Mouse (Mus musculus) gastrocnemius, postnatal 14 days (tissue): ENCODE measurements around the gene Odaph. TPM values are rescaled to one million over a fixed set of nuclear protein-coding genes. Genes with fewer than 3 reads are reported as not detected.
A peak's percentile ranks its signal among the peaks of the same experiment; 100 is the strongest.

Experiments
- DNase-seq: peaks from one replicate; pipeline ENCODE4 v3.0.0; 2021; ENCODE audit warnings: mixed read lengths
- intact Hi-C: fragments of 180-260 bp; cut with DNase I; formaldehyde crosslinking; loops from one replicate; pipeline ENCODE4 v1.15.1; 2025; ENCODE audit warnings: low total_unique reads
- total RNA-seq, 2 experiments: library from RNA; stranded (reverse); gene quantifications; 2 replicates each; pipeline ENCODE4 v1.2.3; 2021

Odaph gene
- total RNA-seq, 2 experiments from 2014 or later: not detected

DNA sequence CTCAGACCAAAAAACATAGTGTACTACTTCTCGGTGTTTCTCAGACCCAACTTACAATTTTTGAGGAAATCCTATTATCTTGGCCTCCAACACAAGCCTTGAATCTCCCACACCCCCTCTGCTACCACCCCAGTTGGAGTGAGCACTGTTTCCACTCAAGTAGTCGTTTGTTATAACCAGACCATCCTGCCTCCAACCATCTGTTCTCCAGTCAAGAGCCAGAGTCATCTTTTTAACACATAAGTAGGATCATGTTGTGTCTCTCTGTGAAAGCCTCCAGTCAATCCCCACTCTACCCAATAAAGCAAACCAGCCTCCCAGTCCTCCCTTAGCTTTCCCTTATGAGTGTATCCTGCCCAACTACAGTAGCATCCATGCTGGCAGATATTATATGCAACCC lies 3.8 kb upstream of the Odaph start:
- no peak for DNase-seq
- intact Hi-C loops: no loop called here

DNA sequence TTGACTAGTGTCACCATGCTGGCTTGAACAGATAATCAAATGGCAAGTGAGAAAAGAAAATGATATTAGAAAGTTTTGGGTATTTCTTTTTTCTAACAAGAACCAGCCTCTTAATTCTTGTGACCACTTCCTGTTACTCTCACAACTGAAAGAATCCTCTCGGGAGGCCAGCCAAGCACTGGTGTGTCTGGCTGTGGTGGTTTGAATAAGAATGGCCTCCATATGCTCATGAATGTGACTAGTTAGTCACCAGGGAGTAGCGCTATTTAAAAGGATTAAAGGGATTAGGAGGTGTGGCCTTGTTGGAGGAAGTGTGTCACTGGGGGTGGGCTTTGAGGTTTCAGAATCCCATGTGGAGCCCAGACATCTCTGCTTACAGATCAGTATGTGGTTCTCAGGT lies 1.6 kb upstream of the Odaph start:
- DNase-seq: no peak
- intact Hi-C loops: no loop called here

DNA sequence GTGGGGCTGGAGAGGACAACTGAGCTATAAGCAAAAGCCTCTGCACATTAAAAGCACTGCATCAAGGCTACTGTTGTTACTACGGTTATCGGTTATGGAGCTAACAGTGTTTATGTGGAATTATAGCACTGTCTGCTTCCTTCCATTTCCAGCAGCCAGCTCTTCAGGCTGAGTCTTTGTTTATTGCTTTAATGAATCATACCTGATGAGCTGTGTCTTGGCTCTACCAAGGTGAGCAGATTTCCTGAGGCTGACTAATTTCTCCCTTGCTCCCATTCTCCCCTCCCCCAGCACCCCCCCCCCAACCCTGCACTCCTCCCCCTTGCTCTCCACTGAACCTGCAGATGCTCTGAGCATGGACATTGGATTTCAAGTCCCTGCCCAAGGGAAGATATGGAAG lies 524 bp downstream of the Odaph start:
- intact Hi-C loops: no loop called here
- no peak for DNase-seq

- intact Hi-C loops: no loop called here
- no peak for DNase-seq
Observed at GRCm38 (mm10) chr5:91989261-91989660, 2.0 kb downstream of the Odaph start.

GRCm38 (mm10) chr5:91991191-91991937 lies 4.1 kb downstream of the Odaph start:
- intact Hi-C loops: no loop called here

GRCm38 (mm10) chr5:91993061-91993460 lies 5.8 kb downstream of the Odaph start:
- intact Hi-C loops: no loop called here
- DNase-seq: no peak

More at GRCm38 (mm10) chr5:91991191-91991937, 4.1 kb downstream of the Odaph start:
- no peak for DNase-seq

DNA sequence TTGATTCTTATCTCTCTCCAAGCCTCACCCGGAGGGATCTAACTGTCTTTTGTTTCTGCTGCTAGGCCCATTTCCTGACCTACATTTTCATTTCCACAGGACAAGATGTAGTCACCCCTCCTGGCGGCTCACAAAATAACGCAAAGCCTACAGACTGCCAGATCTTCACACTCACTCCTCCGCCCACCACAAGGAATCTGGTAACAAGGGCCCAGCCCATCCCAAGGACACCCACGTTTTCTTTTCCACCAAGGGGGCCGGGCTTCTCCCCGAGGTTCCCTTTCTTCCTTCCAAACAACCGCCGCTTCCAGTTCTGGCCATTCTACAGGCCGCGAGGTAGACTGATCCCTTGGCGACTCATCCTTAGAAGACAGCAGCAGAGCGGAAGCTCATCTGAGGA lies 7.3 kb downstream of the Odaph start:
- intact Hi-C loops: no loop called here
- DNase-seq: no peak

GRCm38 (mm10) chr5:92000770-92001169 lies 13.5 kb downstream of the Odaph start:
- DNase-seq: no peak
- intact Hi-C loops: no loop called here

GRCm38 (mm10) chr5:92003011-92003410 lies 15.7 kb downstream of the Odaph start:
- DNase-seq: no peak
- intact Hi-C loops: no loop called here

DNA sequence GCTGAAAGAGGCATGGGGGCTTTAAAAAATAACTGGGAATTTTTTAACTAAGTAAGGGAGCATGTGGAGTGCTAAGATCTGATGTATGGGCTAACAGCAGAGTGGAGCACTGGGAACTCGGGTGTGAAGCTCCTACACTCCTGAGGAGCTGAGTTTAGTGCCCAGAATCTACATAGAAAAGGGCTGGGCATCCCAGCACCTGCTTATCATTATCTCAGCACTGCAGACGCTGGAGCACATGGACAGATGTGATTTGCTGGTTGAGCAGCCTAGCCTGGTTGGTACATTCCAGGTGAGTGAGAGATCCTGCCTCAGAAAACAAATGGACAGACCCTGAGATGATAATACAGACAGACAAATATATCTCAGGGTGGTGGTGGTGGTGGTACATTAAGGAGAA lies 22.6 kb downstream of the Odaph start:
- no peak for DNase-seq
- intact Hi-C loops: no loop called here

GRCm38 (mm10) chr5:92011756-92012155 lies 24.5 kb downstream of the Odaph start:
- intact Hi-C loops: no loop called here
- DNase-seq: no peak

- intact Hi-C loops: no loop called here
- no peak for DNase-seq
Observed at GRCm38 (mm10) chr5:92019960-92020359, 32.7 kb downstream of the Odaph start.

DNA sequence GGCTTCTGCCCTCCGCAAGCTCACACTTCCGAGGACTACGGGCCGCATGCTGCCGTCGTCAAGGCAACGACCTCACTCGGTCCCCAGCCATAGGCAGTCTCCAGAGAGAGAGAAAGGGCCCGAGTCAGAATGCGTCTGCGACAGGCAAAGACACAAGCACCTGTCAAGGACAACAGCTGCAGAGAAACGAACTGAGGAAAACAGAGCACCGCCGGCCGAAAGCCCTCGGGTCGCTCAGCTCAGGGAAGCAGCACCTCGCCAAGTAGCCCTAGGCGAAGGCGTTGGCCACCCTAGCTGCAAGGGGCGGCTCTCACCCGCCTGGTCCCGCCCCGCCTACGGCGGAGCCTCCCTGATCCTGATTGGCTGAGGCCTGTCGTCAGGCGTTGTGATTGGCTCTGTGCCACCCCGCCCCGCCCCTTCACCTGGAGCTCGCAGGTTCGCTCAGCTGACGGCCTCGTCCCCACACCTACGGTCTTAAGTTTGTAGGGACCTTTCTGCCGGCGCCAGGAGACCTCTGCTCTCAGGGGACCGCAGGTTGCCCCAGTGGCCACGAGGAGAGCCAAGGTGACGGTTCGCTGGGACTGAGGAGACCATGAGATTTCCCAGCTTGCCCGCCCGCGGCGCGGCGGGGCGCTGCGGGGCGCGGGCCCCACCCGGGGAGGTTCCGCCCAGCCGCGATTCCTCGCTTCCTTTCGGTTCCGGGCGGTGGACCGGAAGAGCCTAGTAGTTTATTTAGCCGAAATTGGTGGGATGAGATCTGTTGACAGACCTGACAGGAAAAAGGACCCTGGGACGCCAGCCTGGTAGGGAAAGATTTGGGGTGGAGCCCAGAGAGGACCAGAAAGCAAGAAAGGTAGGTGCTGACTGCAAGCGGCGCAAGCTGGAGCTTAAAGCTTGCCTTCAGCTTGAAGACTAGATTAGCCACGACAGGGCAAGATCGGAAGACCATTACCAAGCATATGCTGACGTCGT lies 55.4 kb downstream of the Odaph start:
- intact Hi-C loops: no loop called here
- DNase-seq: peak; percentile 90

DNA sequence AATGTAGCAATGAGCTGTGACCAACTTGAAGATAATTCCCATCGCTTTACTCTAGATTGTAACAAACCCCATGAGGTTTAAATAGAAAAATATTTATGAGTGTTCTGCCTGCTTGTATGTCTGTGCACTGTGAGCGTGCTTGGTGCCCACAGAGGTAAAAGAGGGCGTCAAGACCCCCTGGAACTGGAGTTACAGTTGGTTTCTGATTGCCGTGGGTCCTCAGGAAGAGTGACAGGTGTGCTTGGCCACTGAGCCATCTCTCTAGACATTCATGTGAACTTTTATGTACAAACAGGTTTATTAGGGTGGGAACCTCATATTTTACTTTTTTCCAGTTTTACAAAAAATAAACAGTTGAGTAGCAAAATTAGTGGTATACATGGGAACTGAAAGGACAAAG lies 56.5 kb downstream of the Odaph start, which contains the start of gene Cdkl2:
Cdkl2 (minus strand) TSS at position 101 of the 400 bp plus-strand sequence.
- intact Hi-C loops: no loop called here
- DNase-seq: no peak

Other genes starting within 250 kb of the Odaph start
- 10 to 100 TPM; 28.0 to 29.5 TPM for gene Rchy1, start 24.4 kb upstream of the Odaph start, total RNA-seq
- gene Cdkl2, start 56.4 kb downstream of the Odaph start, total RNA-seq: 1 to 10 TPM; 3.9 to 4.6 TPM
- gene G3bp2, start 96.2 kb downstream of the Odaph start, total RNA-seq: 10 to 100 TPM; 54.5 to 55.8 TPM
- gene Uso1, start 150.5 kb downstream of the Odaph start, total RNA-seq: 10 to 100 TPM; 53.9 to 61.5 TPM
- gene U90926, start 227.9 kb downstream of the Odaph start, total RNA-seq: not detected